Mouse (Mus musculus) liver (tissue): ENCODE data around the gene Sebox.

ENCODE experiments used
- DNase-seq: peaks from one replicate; pipeline ENCODE4 v3.0.0-alpha.2; 2020; ENCODE audit warnings: mixed read lengths

Gene Sebox

GRCm38 (mm10) chr11:78536690-78537084, 33.4 kb downstream of the Sebox start:
- DNase-seq = no peak

GRCm38 (mm10) chr11:78540358-78540757, 37.1 kb downstream of the Sebox start:
- DNase-seq = no peak

- no peak for DNase-seq
Measured at GRCm38 (mm10) chr11:78544449-78545111, 41.3 kb downstream of the Sebox start.

GRCm38 (mm10) chr11:78545181-78545580, 41.9 kb downstream of the Sebox start:
- no peak for DNase-seq

GRCm38 (mm10) chr11:78547718-78548460, 44.6 kb downstream of the Sebox start:
- no peak for DNase-seq

GRCm38 (mm10) chr11:78549491-78549987, 46.3 kb downstream of the Sebox start:
- no peak for DNase-seq

- peak; percentile 96 for DNase-seq
Measured at GRCm38 (mm10) chr11:78550168-78551058, 47.2 kb downstream of the Sebox start, which contains the start of gene Tmem97. Gene Tmem97, minus strand, starts transcription at chr11:78550777.

GRCm38 (mm10) chr11:78551059-78551398, 47.8 kb downstream of the Sebox start:
- no peak for DNase-seq
